Mouse (Mus musculus) cerebellum, adult 2 months (tissue): Measurements from ENCODE around the gene Trim58. TPM values are rescaled to one million over a fixed set of nuclear protein-coding genes. Genes with fewer than 3 reads are reported as not detected.

Source experiments
- DNase-seq, 2 experiments: peaks; one replicate each; pipeline ENCODE4 v3.0.0; 2021
- H3K27ac ChIP-seq: fragments of 200-500 bp; 2 replicates; pipeline ENCODE4 v1.5.1; 2012; ENCODE audit warnings: low read length, control low read depth, inconsistent platforms; ENCODE audit not compliant: insufficient read depth
- H3K27me3 ChIP-seq: fragments of 200-500 bp; 2 replicates; pipeline ENCODE4 v1.6.1; 2012; ENCODE audit warnings: inconsistent platforms, mild to moderate bottlenecking, low read length, moderate library complexity; ENCODE audit not compliant: control insufficient read depth, insufficient read depth
- H3K4me1 ChIP-seq: fragments of 200-500 bp; 2 replicates; pipeline ENCODE4 v1.6.1; 2011; ENCODE audit warnings: low read length; ENCODE audit not compliant: control insufficient read depth, insufficient read depth
- H3K4me3 ChIP-seq: fragments of 200-500 bp; replicated peaks from 2 replicates; pipeline ENCODE3; 2011; ENCODE audit warnings: mild to moderate bottlenecking, low read depth, low read length, control low read depth; ENCODE audit not compliant: insufficient read depth
- CTCF ChIP-seq: fragments of 200-500 bp; IDR thresholded peaks from 2 replicates; pipeline ENCODE4 v1.5.1; 2011; ENCODE audit warnings: low read depth, mild to moderate bottlenecking, control low read depth, low read length, moderate library complexity, borderline replicate concordance; ENCODE audit not compliant: insufficient read depth
- POLR2A ChIP-seq: fragments of 200-500 bp; IDR thresholded peaks from 2 replicates; pipeline ENCODE4 v1.6.1; 2011; ENCODE audit warnings: low read length, control low read depth, borderline replicate concordance; ENCODE audit not compliant: insufficient read depth
- WGBS: fragments of 180-500 bp; shearing (Covaris S2); methylation state at CpG from one replicate; pipeline ENCODE4 v1.1.7; 2018; 5-methylcytosine and 5-hydroxymethylcytosine counted together
- polyA plus RNA-seq: library from polyadenylated mRNA; depleted of rRNA; stranded (reverse); fragments of >200 nt; gene quantifications from 2 replicates; pipeline ENCODE4 v1.2.3, GENCODE M21; 2012

Trim58 gene
- polyA plus RNA-seq, 1 experiment, result 0.28 TPM

GRCm38 (mm10) chr11:58634878-58635277 is 5.4 kb upstream of the Trim58 start:
- WGBS, result 59% methylated on average over 4 of the region's 4 CpGs
- no peaks in the 10 kb centered on the region for H3K4me1 ChIP-seq
- H3K27me3 ChIP-seq, result no peaks in the 10 kb centered on the region
- DNase-seq, result no peak
- no peak overlapping the region for H3K27ac ChIP-seq
- H3K4me3 ChIP-seq, result no peak overlapping the region
- no peak for TF ChIP-seq CTCF
- no peak for TF ChIP-seq POLR2A

GRCm38 (mm10) chr11:58636376-58636977 is 3.8 kb upstream of the Trim58 start:
- 18% methylated on average over 4 of the region's 4 CpGs for WGBS
- Histone ChIP-seq H3K27ac (no peak overlapping the region), H3K27me3 (no peaks in the 10 kb centered on the region; the same call in 1 of the 2 replicates), H3K4me3 (no peak overlapping the region), H3K4me1 (no peaks in the 10 kb centered on the region)
- TF ChIP-seq CTCF (peak; percentile 63; the same call in 1 of the 2 replicates), POLR2A (no peak)
- DNase-seq, result peak in 1 of 2 experiments; percentile 20

DNA sequence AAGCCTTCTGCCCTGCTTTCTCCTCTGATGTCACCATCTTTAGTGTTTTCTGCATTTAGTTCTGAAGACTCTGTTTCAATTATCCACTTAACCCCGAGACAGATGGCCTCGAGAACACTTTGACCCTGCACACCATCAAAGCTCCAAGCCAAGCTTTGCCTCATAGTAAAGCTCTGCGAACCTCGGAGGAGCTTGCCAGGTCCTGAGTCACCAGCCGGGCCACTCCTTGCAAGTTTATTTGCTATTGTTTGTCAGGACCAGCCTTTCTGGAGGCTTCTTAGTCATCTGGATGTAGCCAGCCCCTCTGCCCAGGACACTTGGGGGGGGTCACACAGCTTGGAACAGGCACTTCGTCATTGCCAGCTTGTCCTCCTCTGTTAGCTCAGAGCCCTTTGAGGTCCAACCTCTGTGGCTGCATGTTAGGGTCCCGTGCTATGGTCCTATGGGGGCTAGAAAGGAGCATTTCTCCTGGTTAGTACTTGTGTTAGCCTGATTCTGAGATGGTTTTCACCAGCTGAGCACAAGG is 2.0 kb upstream of the Trim58 start:
- Histone ChIP-seq H3K27ac (no peak overlapping the region), H3K27me3 (no peaks in the 10 kb centered on the region; the same call in 1 of the 2 replicates), H3K4me1 (no peaks in the 10 kb centered on the region), H3K4me3 (no peak overlapping the region)
- DNase-seq, result no peak
- WGBS, result 38% methylated on average over 7 of the region's 7 CpGs
- TF ChIP-seq POLR2A, result no peak
- TF ChIP-seq CTCF, result no peak

GRCm38 (mm10) chr11:58641057-58641456 is 792 bp downstream of the Trim58 start:
- TF ChIP-seq CTCF (no peak), POLR2A (no peak)
- Histone ChIP-seq H3K27ac (no peak overlapping the region), H3K27me3 (no peaks in the 10 kb centered on the region; the same call in 1 of the 2 replicates), H3K4me1 (no peaks in the 10 kb centered on the region), H3K4me3 (no peak overlapping the region)
- 34% methylated on average over 14 of the region's 14 CpGs for WGBS
- no peak for DNase-seq

DNA sequence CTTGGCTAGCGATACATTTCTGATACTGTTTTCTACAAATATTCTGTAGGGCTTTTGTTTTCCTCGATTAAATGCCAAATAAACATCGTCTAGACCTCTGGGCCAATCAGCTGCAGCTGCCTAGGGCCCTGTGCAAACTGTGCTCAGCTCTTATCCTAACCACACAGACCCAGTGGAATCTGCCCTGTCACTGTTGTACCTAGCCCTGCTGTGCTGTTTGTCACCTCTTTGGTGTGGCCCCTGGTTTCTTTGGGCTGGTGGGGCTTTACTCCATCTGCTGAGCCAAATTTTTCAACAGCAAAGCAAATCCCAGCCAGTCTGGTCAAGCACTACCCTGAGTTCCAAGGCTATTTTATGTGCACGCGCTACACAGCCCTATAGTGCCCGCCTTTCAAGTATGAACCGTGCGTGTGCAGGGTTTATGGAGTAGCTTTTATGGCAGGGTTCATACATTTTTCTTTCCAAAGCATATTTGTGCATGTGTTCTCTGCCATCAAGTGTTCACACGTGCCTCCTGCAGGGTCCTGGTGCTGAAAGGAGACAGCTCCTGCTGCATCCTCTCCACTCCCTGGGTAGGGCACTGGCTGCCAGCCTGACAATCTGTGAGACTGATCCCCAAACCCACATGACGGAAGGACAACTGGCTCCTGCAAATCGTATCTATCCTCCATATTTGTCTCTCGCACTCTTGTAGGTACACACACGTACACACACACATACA is 1.5 kb downstream of the Trim58 start:
- Histone ChIP-seq H3K27me3 (no peaks in the 10 kb centered on the region; the same call in 1 of the 2 replicates), H3K4me3 (no peak overlapping the region), H3K4me1 (no peaks in the 10 kb centered on the region), H3K27ac (no peak overlapping the region)
- WGBS, result 78% methylated on average over 13 of the region's 13 CpGs
- no peak for TF ChIP-seq POLR2A
- no peak for TF ChIP-seq CTCF
- DNase-seq, result no peak

DNA sequence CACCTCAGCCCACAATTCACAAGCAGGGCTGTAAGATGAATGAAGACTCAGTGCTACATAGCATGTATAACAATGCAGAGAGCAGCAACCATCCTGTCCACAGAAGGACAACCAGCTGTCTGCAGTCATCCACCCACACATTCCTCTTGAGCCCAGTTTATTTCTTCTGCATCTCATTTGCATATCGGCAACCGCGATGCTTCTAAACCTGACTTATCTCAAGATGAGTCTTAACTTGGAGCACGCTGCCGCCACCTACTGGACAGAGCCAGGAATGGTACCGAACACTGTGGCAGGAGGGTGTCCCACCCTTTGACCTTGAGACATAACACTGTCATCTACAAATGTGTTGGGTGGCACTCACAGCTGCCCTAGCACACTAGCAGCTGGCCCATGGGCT is 3.1 kb downstream of the Trim58 start:
- Histone ChIP-seq H3K4me3 (no peak overlapping the region), H3K4me1 (no peaks in the 10 kb centered on the region), H3K27ac (no peak overlapping the region), H3K27me3 (no peaks in the 10 kb centered on the region; the same call in 1 of the 2 replicates)
- DNase-seq, result no peak
- 28% methylated on average over 6 of the region's 6 CpGs for WGBS
- TF ChIP-seq CTCF (peak; percentile 60; the same call in 1 of the 2 replicates), POLR2A (no peak)

DNA sequence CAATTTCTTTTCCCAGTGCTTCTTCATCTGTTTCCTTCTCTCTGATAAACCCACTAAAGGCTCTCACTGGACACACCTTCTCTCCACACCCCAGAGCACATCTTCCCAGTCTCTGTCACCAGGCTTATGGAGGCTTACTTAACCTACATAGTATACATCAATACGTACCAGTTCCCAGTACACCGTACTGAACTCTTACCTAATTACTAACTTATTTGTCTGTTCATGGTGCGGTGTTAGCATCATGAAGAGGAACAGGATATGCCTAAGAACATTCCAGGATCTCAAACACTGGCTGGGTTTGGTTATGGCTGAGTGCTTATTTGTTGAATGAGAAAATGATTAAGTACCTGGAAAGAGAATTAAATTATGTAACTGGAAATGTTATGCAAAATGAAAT is 14.9 kb downstream of the Trim58 start:
- H3K27me3 ChIP-seq, result no peaks in the 10 kb centered on the region; the same call in 1 of the 2 replicates
- no peak overlapping the region for H3K4me3 ChIP-seq
- TF ChIP-seq CTCF, result no peak
- DNase-seq, result no peak
- no peak overlapping the region for H3K27ac ChIP-seq
- H3K4me1 ChIP-seq, result no peaks in the 10 kb centered on the region
- 86% methylated on average over 3 of the region's 3 CpGs for WGBS

DNA sequence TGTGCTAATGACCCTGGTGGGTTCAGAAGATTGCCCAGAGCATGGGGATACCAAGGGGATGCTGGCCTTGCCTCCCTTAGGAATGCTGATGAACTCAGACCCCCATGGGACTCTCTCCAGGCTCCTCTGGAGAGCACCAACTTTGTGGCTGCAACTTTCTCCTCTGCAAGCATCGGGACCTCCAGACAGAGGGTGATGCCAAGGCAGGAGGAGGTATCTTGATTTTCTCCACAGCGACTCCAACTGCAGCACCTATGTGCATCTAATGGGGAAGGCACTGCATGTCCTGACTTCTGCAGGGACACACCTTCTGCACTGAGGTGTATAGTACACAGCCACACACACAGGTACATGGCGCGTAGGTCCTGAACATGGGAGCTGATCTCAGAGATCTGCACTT is 18.3 kb downstream of the Trim58 start, which contains the start of gene Olfr322:
TSS of gene Olfr322 (plus strand) at position 187 of the 400 bp plus-strand sequence.
- H3K4me1 ChIP-seq, result no peaks in the 10 kb centered on the region
- no peak for DNase-seq
- H3K4me3 ChIP-seq, result no peak within 1 kb of the TSS
- no peaks in the 10 kb centered on the region for H3K27me3 ChIP-seq
- WGBS, result 84% methylated on average over 4 of the region's 4 CpGs
- H3K27ac ChIP-seq, result no peak within 1 kb of the TSS
- TF ChIP-seq CTCF, result no peak
- no peak for TF ChIP-seq POLR2A
